Mouse (Mus musculus): Measurements from ENCODE around the gene Eva1a. TPM values are rescaled to one million over a fixed set of nuclear protein-coding genes. Genes with fewer than 3 reads are reported as not detected.
A peak's percentile ranks its signal among the peaks of the same experiment; 100 is the strongest.

Gene Eva1a
- total RNA-seq, 2 experiments from 2014 or later: 1.3 to 1.6 TPM

- peak; percentile 8 to 13 for DNase-seq
These were observed 25.8 kb downstream of the Eva1a start for GRCm38 (mm10) chr6:82066515-82067081.

GRCm38 (mm10) chr6:82070459-82070858 lies 29.6 kb downstream of the Eva1a start:
- no peak for DNase-seq

GRCm38 (mm10) chr6:82073011-82073410 lies 32.2 kb downstream of the Eva1a start:
- DNase-seq: peak; percentile 71 to 73

GRCm38 (mm10) chr6:82073567-82073966 lies 32.7 kb downstream of the Eva1a start:
- DNase-seq: no peak

GRCm38 (mm10) chr6:82076364-82076763 lies 35.5 kb downstream of the Eva1a start:
- DNase-seq: no peak

- DNase-seq: no peak
These were observed 38.0 kb downstream of the Eva1a start for GRCm38 (mm10) chr6:82078875-82079274.

GRCm38 (mm10) chr6:82083655-82084054 lies 42.8 kb downstream of the Eva1a start:
- DNase-seq: no peak

- DNase-seq: peak; percentile 5 to 11
These were observed 43.4 kb downstream of the Eva1a start for GRCm38 (mm10) chr6:82084235-82084634.

GRCm38 (mm10) chr6:82085313-82085908 lies 44.6 kb downstream of the Eva1a start:
- DNase-seq: no peak

GRCm38 (mm10) chr6:82088133-82088532 lies 47.3 kb downstream of the Eva1a start:
- DNase-seq: peak in 1 of 2 experiments; percentile 45

- peak; percentile 45 to 49 for DNase-seq
These were observed 50.9 kb downstream of the Eva1a start for GRCm38 (mm10) chr6:82091773-82092172.

GRCm38 (mm10) chr6:82097705-82098104 lies 56.9 kb downstream of the Eva1a start:
- DNase-seq: no peak

- DNase-seq: no peak
These were observed 57.6 kb downstream of the Eva1a start for GRCm38 (mm10) chr6:82098456-82098855.

GRCm38 (mm10) chr6:82110473-82110872 lies 69.6 kb downstream of the Eva1a start:
- no peak for DNase-seq

- DNase-seq: no peak
These were observed 70.3 kb downstream of the Eva1a start for GRCm38 (mm10) chr6:82111111-82111510.

GRCm38 (mm10) chr6:82111540-82111939 lies 70.7 kb downstream of the Eva1a start:
- DNase-seq: peak in 1 of 2 experiments; percentile 17

GRCm38 (mm10) chr6:82112127-82113090 lies 71.6 kb downstream of the Eva1a start:
- no peak for DNase-seq

GRCm38 (mm10) chr6:82115335-82115965 lies 74.6 kb downstream of the Eva1a start:
- no peak for DNase-seq

- DNase-seq: no peak
These were observed 75.3 kb downstream of the Eva1a start for GRCm38 (mm10) chr6:82116176-82116575.

GRCm38 (mm10) chr6:82117871-82118270 lies 77.0 kb downstream of the Eva1a start:
- DNase-seq: no peak

- peak; percentile 64 to 66 for DNase-seq
These were observed 78.7 kb downstream of the Eva1a start for GRCm38 (mm10) chr6:82119322-82120162.

Data from adrenal gland, postnatal 36 days (tissue).